Mouse (Mus musculus) left cerebral cortex, postnatal 25 days (tissue): ENCODE results near the gene Rhof. TPM values are rescaled to one million over a fixed set of nuclear protein-coding genes. Genes with fewer than 3 reads are reported as not detected.
"Not testable (repeated sequence)": the region's sequence is repeated elsewhere in the genome, so short reads cannot be mapped to it uniquely, and the experiment has no call there.

ENCODE experiments used
- DNase-seq, 2 experiments: peaks; one replicate each; pipeline ENCODE4 v3.0.0; 2022; ENCODE audit warnings: low spot score in 2 of 2, mixed read lengths in 1 of 2
- intact Hi-C: fragments of 180-260 bp; cut with DNase I; formaldehyde crosslinking; loops from one replicate; pipeline ENCODE4 v1.15.1; 2025
- total RNA-seq, 2 experiments: library from RNA; stranded (reverse); gene quantifications; 2 replicates each; pipeline ENCODE4 v1.2.3; 2021

Gene Rhof
- total RNA-seq, 2 experiments from 2014 or later = 48.6 to 55.2 TPM

GRCm38 (mm10) chr5:123083340-123084050, 49.0 kb downstream of the Rhof start:
- intact Hi-C loops = no loop called here
- no peak for DNase-seq

DNA sequence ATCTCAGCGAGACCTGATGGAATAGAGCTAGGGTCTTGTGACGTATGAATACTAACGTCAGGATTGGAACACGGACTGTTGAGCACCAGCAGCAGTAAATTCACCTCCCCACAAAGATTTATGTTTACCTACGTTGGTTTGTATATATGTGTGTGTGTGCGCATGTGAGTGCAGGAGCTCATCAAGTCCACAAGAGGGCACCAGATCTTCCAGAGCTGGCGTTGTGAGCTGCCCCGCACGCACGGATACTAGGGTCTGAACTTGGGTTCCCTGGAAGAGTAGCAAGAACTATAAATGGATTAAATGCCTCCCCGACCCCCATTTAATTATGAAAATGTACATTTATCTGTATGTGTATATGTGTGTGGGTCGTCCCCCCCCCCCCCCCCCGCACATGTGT, 52.0 kb downstream of the Rhof start:
- intact Hi-C loops = no loop called here
- DNase-seq = no peak

- intact Hi-C loops = no loop called here
- DNase-seq = no peak
Observed at GRCm38 (mm10) chr5:123080041-123080440, 52.5 kb downstream of the Rhof start.

DNA sequence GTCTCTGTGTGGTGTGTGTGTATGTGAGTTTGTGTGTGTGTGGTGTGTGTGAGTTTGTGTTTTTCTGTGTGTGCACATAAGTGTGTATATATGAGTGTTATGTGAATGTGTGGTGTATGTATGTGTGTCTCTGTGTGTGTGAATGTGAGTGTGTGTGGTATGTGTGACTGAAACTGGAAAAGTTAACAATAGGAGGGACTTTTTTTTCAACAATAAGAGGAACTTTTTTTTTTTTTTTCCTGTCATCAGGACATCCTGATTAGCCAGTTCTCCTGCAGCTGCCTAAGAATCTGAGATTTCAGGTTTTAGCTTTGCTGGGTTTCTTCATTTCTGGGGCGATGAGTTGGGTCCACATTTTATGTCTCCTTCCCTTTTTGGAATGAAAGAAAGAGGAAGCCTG, 52.9 kb downstream of the Rhof start:
- no peak for DNase-seq
- intact Hi-C loops = no loop called here

- intact Hi-C loops = no loop called here
- DNase-seq = peak in 1 of 2 experiments; percentile 31
Observed at GRCm38 (mm10) chr5:123076419-123077281, 55.8 kb downstream of the Rhof start.

- intact Hi-C loops = no loop called here
- peak; percentile 93 to 94 for DNase-seq
Observed at GRCm38 (mm10) chr5:123075576-123076418, 56.7 kb downstream of the Rhof start.

DNA sequence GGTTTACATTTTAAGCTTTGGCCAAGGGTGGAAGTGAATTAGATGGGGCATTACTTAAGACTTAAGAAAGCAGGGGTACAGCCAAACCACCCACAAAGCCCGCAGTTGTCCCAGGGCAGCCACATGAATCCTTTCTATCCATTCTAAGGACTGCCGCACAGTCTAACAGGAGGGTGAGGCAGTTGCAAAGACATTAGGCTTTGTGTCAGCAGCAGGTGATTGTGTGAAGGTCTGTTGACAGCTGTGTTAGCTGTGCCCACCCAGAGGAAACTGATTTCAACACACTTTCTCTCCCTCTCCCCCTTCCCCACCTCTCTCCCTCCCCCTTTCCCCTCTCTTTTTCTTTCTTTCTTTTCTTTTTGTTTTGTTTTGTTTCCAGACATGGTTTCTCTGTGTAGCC, 63.8 kb downstream of the Rhof start:
- intact Hi-C loops = no loop called here
- no peak for DNase-seq

DNA sequence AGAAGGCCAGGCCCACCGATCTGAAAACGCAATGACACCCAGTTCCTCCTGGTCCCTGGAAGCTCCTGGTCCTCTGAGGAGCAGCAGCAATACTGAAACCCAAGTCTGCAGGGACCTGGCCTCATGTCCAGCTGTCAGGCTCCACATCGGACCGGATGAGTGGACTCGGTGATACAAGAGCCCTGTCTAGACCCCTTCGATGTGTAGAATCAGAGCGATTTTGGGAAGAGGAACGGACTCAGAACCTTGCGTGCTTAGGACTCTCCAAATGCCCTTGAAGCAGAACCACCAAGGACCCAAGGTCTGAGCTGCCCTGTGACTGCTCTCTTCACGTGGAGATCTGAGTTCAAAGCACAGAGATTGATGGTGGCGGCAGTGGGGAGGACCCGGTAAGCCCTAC, 64.4 kb downstream of the Rhof start, which contains the start of gene Tmem120b:
Gene Tmem120b (plus strand): TSS at position 301 of the 400 bp plus-strand sequence.
- no peak for DNase-seq
- intact Hi-C loops = no loop called here

DNA sequence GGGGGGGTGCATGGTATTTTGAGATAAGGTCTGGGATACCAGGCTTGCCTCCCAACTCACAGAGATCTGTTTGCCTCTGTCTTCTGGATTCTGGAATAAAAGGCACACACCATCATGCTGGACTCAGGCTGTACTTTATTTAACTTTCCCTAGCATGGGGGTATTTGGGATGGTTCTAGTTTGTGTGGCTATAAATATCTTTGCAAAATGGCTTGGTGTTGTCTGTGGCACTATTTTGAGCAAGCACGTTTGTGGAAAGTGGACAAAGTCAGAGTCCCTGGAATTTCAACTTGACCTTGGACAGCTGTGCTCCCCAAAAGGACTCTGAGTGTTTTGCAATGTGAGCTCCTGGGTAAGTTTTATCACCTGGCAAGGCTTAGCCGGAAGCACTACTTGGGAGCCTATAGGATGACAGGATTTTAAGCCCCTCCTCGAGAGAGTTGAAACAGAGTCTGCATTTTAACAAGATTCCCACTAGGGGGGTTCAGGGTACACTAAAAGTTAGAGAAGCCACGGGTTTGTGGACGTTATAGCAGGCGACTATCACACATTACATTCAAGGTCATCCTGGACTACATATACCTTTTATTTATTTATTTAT, 65.0 kb downstream of the Rhof start:
- intact Hi-C loops = no loop called here
- no peak for DNase-seq

DNA sequence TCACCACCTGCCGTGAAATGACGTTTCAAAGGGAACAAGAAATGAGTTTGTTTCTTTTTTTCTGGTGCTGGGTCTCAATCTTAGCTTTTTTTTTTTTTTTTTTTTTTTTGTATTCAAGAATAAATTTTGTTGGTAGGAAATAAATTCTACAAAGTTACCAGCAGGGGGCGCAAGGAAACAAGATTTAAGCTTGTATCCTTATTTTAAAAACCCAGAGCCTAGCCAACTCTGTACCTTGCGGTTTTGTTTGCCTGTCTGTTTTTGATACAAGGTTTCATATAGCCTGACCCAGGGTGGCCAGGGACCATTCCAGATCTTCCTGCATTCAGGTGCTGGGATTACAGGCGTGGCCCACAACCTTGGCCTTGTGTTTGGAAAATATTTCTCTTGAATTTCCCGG, 68.3 kb downstream of the Rhof start:
- peak; percentile 59 to 76 for DNase-seq
- intact Hi-C loops = loop anchor here (1.0 to 5.0 kb wide), 3 partner anchors 51 to 107 kb away; partner anchors contain the start of gene Rhof

- no peak for DNase-seq
- intact Hi-C loops = loop anchor here (5.0 kb wide), 1 partner anchor 69 kb away; the partner anchor contains the start of gene Rhof
Observed at GRCm38 (mm10) chr5:123063141-123063540, 69.4 kb downstream of the Rhof start.

DNA sequence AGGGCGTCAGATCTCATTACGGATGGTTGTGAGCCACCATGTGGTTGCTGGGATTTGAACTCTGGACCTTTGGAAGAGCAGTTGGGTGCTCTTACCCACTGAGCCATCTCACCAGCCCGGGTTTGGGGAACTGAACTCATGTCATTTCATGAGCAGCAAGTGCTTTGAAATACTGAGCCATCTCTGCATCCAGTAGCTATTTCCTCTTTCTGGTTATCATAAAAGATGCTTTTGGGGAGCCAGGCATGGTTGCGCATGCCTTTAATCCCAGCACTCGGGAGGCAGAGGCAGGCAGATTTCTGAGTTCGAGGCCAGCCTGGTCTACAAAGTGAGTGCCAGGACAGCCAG, 71.1 kb downstream of the Rhof start:
- intact Hi-C loops = loop anchor here (5.0 kb wide), 1 partner anchor 71 kb away; the partner anchor contains the start of gene Rhof
- not testable (repeated sequence) for DNase-seq

- DNase-seq = no peak
- intact Hi-C loops = loop anchor here (5.0 kb wide), 1 partner anchor 71 kb away; the partner anchor contains the start of gene Rhof
Observed at GRCm38 (mm10) chr5:123060706-123061401, 71.6 kb downstream of the Rhof start.

- peak in 1 of 2 experiments; percentile 63 for DNase-seq
- intact Hi-C loops = loop anchor here (5.0 kb wide), 2 partner anchors 72 to 167 kb away; partner anchors contain the start of gene Rhof
Observed at GRCm38 (mm10) chr5:123059757-123060520, 72.6 kb downstream of the Rhof start.

GRCm38 (mm10) chr5:123058251-123059102, 74.0 kb downstream of the Rhof start:
- intact Hi-C loops = loop anchor here (5.0 kb wide), 1 partner anchor 169 kb away; no protein-coding TSS in a partner anchor
- DNase-seq = no peak

- intact Hi-C loops = loop anchor here (5.0 kb wide), 1 partner anchor 170 kb away; no protein-coding TSS in a partner anchor
- DNase-seq = peak; percentile 97 to 100
Observed at GRCm38 (mm10) chr5:123057366-123058250, 74.9 kb downstream of the Rhof start.
